Mouse (Mus musculus): ENCODE data around the gene Ank3.

Ank3 gene

DNA sequence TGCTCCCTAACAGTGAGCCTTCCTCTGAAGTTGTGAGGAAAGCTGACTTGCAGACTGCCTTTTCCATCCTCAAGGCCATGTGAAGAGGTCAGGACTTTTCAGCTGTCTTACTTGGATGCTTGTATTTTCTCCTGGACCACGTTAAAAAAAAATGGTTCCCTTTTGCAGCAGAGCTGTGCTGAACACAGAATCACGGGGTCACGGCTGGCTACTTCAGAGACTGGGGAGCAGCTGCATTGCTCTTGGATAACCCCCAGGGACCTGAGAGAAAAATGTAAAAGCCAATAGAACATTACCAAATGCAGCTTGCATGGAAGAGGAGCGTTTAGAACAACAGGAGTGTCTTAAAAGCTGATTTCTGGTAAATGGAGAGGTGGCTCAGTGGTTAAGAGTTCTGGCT, 68.0 kb downstream of the Ank3 start:
- Histone ChIP-seq H3K4me1 (replicated peaks; ENCODE audit: low read depth, low read length) (peaks cover 5% of the 10 kb centered on the region), H3K36me3 (ENCODE audit: insufficient read depth, low read length) (no peaks in the 10 kb centered on the region), H3K9me3 (ENCODE audit: low read length) (no peaks in the 10 kb centered on the region), H3K27me3 (ENCODE audit: insufficient read depth, low read length) (no peaks in the 10 kb centered on the region), H3K4me3 (replicated peaks; ENCODE audit: low read length) (no peak overlapping the region)
- no peak for TF ChIP-seq CTCF (conservative IDR thresholded peaks at IDR 0.05; ENCODE audit: low read length)
- no peak for TF ChIP-seq NANOG (IDR thresholded peaks at IDR 0.05; ENCODE audit: borderline replicate concordance, low read length)
- no peak for TF ChIP-seq POU5F1 (IDR thresholded peaks at IDR 0.05; ENCODE audit: borderline replicate concordance, low read length)

DNA sequence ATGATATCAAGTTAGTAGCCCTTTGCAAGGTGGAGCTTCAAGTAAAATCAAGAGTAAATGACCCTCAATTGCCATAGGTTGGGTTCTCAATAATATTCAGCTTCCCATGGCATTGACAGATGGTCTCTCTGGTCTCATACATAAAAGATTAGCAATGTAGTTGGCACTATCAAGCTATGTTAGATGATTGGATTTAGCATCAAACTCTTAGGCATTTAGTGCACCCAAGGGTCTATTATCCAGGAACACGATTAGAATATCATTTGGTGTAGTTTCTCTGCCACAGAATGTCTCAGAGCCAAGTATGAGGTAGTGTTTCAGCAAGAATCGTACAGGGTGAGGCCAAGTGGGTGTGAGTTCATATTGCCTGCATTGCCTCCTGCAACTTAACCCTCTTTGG, 68.6 kb downstream of the Ank3 start:
- Histone ChIP-seq H3K9me3 (ENCODE audit: low read length) (no peaks in the 10 kb centered on the region), H3K4me3 (replicated peaks; ENCODE audit: low read length) (no peak overlapping the region), H3K36me3 (ENCODE audit: insufficient read depth, low read length) (no peaks in the 10 kb centered on the region), H3K4me1 (replicated peaks; ENCODE audit: low read depth, low read length) (peaks cover 5% of the 10 kb centered on the region), H3K27me3 (ENCODE audit: insufficient read depth, low read length) (no peaks in the 10 kb centered on the region)
- no peak for TF ChIP-seq POU5F1 (IDR thresholded peaks at IDR 0.05; ENCODE audit: borderline replicate concordance, low read length)
- TF ChIP-seq CTCF (conservative IDR thresholded peaks at IDR 0.05; ENCODE audit: low read length): no peak
- TF ChIP-seq NANOG (IDR thresholded peaks at IDR 0.05; ENCODE audit: borderline replicate concordance, low read length): no peak

DNA sequence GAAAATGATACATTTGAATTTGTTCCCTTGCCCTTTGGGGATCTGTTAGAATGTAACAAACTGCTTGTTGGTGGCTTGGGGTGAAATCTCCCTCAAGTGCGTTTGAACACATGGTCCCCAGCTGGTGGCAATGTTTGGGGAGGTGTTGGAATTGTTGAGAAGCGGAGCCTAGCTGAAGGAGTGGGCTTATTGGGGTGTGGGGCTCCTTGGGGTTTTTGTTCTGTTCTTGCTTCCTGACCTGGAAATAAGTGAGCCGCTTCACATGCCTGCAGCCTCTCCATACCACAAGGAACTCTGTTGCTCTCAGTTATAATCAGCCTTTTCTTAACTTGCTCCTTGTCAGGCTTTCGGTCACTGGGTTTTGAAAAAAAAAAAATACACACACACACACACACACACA, 73.3 kb downstream of the Ank3 start:
- Histone ChIP-seq H3K4me1 (replicated peaks; ENCODE audit: low read depth, low read length) (peaks cover 7% of the 10 kb centered on the region), H3K9me3 (ENCODE audit: low read length) (no peaks in the 10 kb centered on the region), H3K27me3 (ENCODE audit: insufficient read depth, low read length) (no peaks in the 10 kb centered on the region), H3K4me3 (replicated peaks; ENCODE audit: low read length) (no peak overlapping the region), H3K36me3 (ENCODE audit: insufficient read depth, low read length) (no peaks in the 10 kb centered on the region)
- TF ChIP-seq NANOG (IDR thresholded peaks at IDR 0.05; ENCODE audit: borderline replicate concordance, low read length) (no peak), POU5F1 (IDR thresholded peaks at IDR 0.05; ENCODE audit: borderline replicate concordance, low read length) (no peak), CTCF (conservative IDR thresholded peaks at IDR 0.05; ENCODE audit: low read length) (no peak)

DNA sequence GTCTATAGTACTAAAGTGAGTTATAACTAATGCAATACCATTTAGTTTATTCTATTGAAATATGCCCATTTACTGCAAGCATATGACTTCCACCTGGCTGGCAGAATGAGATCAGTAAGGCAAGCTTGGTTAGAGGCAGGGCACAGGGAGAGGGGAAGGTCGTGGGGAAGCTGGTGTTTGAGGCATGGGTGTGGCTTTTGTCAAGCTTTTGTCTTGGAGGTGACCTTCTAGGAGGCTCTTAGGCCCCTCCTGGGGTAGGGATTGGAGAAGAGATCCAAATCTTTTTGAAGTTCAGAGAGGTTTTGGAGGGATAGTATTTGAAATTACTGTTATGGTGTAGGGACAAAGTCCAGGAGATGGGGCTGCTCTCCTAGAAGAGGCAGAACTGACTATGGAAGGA, 78.3 kb downstream of the Ank3 start:
- Histone ChIP-seq H3K9me3 (ENCODE audit: low read length) (no peaks in the 10 kb centered on the region), H3K36me3 (ENCODE audit: insufficient read depth, low read length) (no peaks in the 10 kb centered on the region), H3K4me1 (replicated peaks; ENCODE audit: low read depth, low read length) (peaks cover 10% of the 10 kb centered on the region), H3K27me3 (ENCODE audit: insufficient read depth, low read length) (no peaks in the 10 kb centered on the region), H3K4me3 (replicated peaks; ENCODE audit: low read length) (no peak overlapping the region)
- TF ChIP-seq NANOG (IDR thresholded peaks at IDR 0.05; ENCODE audit: borderline replicate concordance, low read length): no peak
- TF ChIP-seq POU5F1 (IDR thresholded peaks at IDR 0.05; ENCODE audit: borderline replicate concordance, low read length): no peak
- TF ChIP-seq CTCF (conservative IDR thresholded peaks at IDR 0.05; ENCODE audit: low read length): no peak

DNA sequence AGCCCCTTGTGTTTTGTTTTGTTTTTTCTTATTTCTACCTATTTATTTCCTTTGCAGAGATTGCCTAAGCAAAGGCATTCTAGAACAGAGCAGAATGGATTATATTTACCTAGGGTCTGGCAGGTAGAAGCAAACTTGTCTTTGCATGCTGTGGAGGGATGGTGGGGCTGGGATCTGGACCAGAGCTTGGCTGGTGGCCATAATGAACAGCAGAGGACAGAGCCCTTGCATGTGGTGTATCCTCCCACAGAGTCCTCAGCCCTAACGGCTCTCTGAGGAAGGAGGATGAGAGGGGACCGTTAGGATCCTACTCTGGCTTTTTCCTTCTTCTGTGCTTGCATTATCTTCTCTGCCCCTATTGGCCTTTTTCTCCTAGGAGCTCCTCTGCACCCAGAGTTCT, 79.1 kb downstream of the Ank3 start:
- H3K4me1 ChIP-seq (replicated peaks; ENCODE audit: low read depth, low read length): peaks cover 10% of the 10 kb centered on the region
- no peaks in the 10 kb centered on the region for H3K27me3 ChIP-seq (ENCODE audit: insufficient read depth, low read length)
- H3K4me3 ChIP-seq (replicated peaks; ENCODE audit: low read length): no peak overlapping the region
- no peaks in the 10 kb centered on the region for H3K9me3 ChIP-seq (ENCODE audit: low read length)
- no peaks in the 10 kb centered on the region for H3K36me3 ChIP-seq (ENCODE audit: insufficient read depth, low read length)
- TF ChIP-seq POU5F1 (IDR thresholded peaks at IDR 0.05; ENCODE audit: borderline replicate concordance, low read length): no peak
- no peak for TF ChIP-seq NANOG (IDR thresholded peaks at IDR 0.05; ENCODE audit: borderline replicate concordance, low read length)
- no peak for TF ChIP-seq CTCF (conservative IDR thresholded peaks at IDR 0.05; ENCODE audit: low read length)

DNA sequence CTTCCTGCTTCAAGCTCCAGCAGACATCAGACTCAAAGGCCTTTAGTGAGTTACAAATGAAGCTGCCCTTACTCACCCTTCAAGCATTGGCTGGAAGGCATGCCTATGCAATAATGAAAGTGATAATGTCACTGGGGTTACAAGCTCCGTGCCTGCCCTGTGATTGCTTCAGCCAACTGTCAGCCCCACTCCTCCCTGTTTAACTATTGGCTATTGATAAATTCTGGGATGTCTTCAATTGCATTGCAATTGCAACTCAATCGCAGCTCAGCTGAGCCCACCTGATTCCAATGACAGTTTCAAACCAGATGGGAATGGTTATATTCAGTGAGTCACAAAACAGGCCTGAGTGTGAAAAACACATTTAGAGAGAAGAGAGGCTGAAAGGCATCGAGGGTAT, 80.3 kb downstream of the Ank3 start:
- TF ChIP-seq POU5F1 (IDR thresholded peaks at IDR 0.05; ENCODE audit: borderline replicate concordance, low read length): no peak
- TF ChIP-seq NANOG (IDR thresholded peaks at IDR 0.05; ENCODE audit: borderline replicate concordance, low read length): no peak
- H3K27me3 ChIP-seq (ENCODE audit: insufficient read depth, low read length): no peaks in the 10 kb centered on the region
- peaks cover 10% of the 10 kb centered on the region for H3K4me1 ChIP-seq (replicated peaks; ENCODE audit: low read depth, low read length)
- no peak overlapping the region for H3K4me3 ChIP-seq (replicated peaks; ENCODE audit: low read length)
- H3K36me3 ChIP-seq (ENCODE audit: insufficient read depth, low read length): no peaks in the 10 kb centered on the region
- no peaks in the 10 kb centered on the region for H3K9me3 ChIP-seq (ENCODE audit: low read length)

DNA sequence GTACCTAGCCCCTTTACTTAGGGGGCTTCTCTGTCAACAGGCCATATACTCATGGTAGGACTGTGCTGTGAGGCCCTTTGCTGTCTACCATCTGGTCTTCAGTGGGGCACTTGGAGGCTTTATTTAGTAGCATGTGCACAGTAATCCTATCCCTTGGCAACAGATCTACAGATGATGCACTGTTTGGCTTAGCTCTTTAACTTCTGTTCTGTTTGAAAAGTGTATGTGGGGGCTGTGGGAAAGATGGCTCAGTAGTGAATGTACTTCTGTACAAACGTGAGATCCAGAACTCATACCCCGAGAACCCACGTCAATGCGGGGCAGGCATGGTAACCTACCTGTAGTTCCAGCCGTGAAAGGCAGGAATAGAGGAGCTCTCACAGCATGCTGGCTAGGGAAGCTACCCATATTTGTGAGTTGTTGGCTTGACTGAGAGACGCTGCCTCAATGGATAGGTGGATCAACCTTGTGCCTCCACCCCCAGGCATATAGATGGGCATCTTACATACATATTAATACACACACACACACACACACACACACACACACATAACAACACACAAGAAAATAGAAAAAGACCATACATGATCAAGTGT, 86.7 kb downstream of the Ank3 start:
- H3K4me3 ChIP-seq (replicated peaks; ENCODE audit: low read length): no peak overlapping the region

DNA sequence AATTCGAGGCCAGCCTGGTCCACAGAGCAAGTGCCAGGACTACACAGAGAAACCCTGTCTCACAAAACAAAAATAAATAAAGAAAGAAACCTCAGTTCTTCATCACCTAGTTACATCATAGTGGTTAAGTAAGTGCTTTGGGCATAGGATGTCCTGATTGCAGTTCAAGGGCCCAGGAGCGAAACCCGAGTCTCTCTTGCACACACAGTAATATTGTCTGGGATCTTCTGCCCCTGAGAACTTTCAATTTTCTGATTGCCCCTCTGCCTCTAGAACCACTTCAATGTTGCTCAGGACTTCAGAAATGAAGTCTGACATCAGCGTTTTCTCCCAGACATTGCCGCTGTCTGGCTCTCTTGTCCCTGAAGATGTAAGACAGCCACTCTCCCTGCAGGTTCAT, 91.6 kb downstream of the Ank3 start:
- Histone ChIP-seq H3K9me3 (ENCODE audit: low read length) (no peaks in the 10 kb centered on the region), H3K27me3 (ENCODE audit: insufficient read depth, low read length) (no peaks in the 10 kb centered on the region), H3K4me1 (replicated peaks; ENCODE audit: low read depth, low read length) (no peaks in the 10 kb centered on the region), H3K4me3 (replicated peaks; ENCODE audit: low read length) (no peak overlapping the region), H3K36me3 (ENCODE audit: insufficient read depth, low read length) (no peaks in the 10 kb centered on the region)
- TF ChIP-seq CTCF (conservative IDR thresholded peaks at IDR 0.05; ENCODE audit: low read length) (no peak), POU5F1 (IDR thresholded peaks at IDR 0.05; ENCODE audit: borderline replicate concordance, low read length) (no peak), NANOG (IDR thresholded peaks at IDR 0.05; ENCODE audit: borderline replicate concordance, low read length) (no peak)

More for the DNA sequence above, 86.7 kb downstream of the Ank3 start:
- no peaks in the 10 kb centered on the region for H3K4me1 ChIP-seq (replicated peaks; ENCODE audit: low read depth, low read length)
- H3K9me3 ChIP-seq (ENCODE audit: low read length): no peaks in the 10 kb centered on the region
- TF ChIP-seq CTCF (conservative IDR thresholded peaks at IDR 0.05; ENCODE audit: low read length) (no peak), POU5F1 (IDR thresholded peaks at IDR 0.05; ENCODE audit: borderline replicate concordance, low read length) (no peak), NANOG (IDR thresholded peaks at IDR 0.05; ENCODE audit: borderline replicate concordance, low read length) (no peak)
- H3K36me3 ChIP-seq (ENCODE audit: insufficient read depth, low read length): no peaks in the 10 kb centered on the region
- H3K27me3 ChIP-seq (ENCODE audit: insufficient read depth, low read length): no peaks in the 10 kb centered on the region

DNA sequence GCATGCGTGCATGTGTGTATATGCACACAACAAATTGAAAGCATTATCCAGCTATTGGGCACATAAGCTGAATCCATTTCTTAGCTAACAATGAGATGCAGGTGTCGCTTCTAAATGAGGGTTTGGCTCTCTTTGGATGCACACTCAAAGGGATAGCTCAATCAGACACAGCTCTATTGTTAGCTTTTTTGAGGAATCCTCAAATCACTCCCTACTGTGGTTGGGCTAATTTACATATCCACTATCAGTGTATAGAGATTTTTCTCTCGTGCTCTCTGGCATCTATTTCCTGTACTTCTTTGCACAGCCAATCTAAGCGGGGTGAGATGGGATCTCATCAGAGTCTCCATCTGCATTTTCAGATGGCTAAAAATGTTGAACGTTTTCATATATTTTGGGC, 93.4 kb downstream of the Ank3 start:
- TF ChIP-seq CTCF (conservative IDR thresholded peaks at IDR 0.05; ENCODE audit: low read length) (no peak), POU5F1 (IDR thresholded peaks at IDR 0.05; ENCODE audit: borderline replicate concordance, low read length) (no peak), NANOG (IDR thresholded peaks at IDR 0.05; ENCODE audit: borderline replicate concordance, low read length) (no peak)
- Histone ChIP-seq H3K36me3 (ENCODE audit: insufficient read depth, low read length) (no peaks in the 10 kb centered on the region), H3K4me1 (replicated peaks; ENCODE audit: low read depth, low read length) (no peaks in the 10 kb centered on the region), H3K4me3 (replicated peaks; ENCODE audit: low read length) (no peak overlapping the region), H3K9me3 (ENCODE audit: low read length) (no peaks in the 10 kb centered on the region), H3K27me3 (ENCODE audit: insufficient read depth, low read length) (no peaks in the 10 kb centered on the region)

All from E14TG2a.4 (cell line).